Mouse (Mus musculus) thymus, adult 2 months (tissue): Measurements from ENCODE around the gene Treml4.

Experiments
- CTCF ChIP-seq: fragments of 200-500 bp; IDR thresholded peaks from 2 replicates; pipeline ENCODE4 v1.5.1; 2012; ENCODE audit warnings: mild to moderate bottlenecking, control low read depth, low read length, moderate library complexity, borderline replicate concordance; ENCODE audit not compliant: control insufficient read depth, poor library complexity, insufficient read depth; ENCODE audit errors: extremely low read depth
- POLR2A ChIP-seq: fragments of 200-500 bp; IDR thresholded peaks from 2 replicates; pipeline ENCODE4 v1.6.1; 2012; ENCODE audit warnings: mild to moderate bottlenecking, low read length, control low read depth, moderate library complexity; ENCODE audit not compliant: control insufficient read depth, poor library complexity, insufficient read depth; ENCODE audit errors: extremely low read depth

DNA sequence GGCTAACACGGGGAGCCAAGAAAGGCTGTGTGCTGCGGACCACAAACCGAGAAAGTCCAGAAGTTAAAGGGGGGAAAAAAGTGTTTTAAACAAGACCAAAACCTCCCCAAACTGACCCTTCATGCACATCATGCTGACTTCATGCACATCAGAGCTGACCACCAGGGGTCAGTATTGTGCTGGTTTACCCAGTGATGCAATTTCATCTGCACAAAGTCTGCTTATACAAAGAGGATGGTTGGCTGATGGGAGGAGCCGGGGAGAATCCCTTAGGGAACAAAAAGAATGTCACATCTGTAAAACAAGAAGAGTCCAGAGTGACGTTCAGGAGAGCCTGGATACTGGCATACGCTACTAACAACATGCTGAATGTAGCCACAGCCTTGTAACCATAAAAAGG is 10.8 kb downstream of the Treml4 start:
- TF ChIP-seq POLR2A = no peak
- TF ChIP-seq CTCF = no peak
